Mouse (Mus musculus) CH12.LX (cell line): Measurements from ENCODE around the gene Vwa7. TPM values are rescaled to one million over a fixed set of nuclear protein-coding genes. Genes with fewer than 3 reads are reported as not detected.

Source experiments
- DNase-seq: peaks from one replicate; pipeline ENCODE4 v3.0.0-alpha.2; 2013; ENCODE audit errors: extremely low read depth
- H3K27ac ChIP-seq: 2 replicates; pipeline ENCODE4 v1.5.1; 2012; ENCODE audit warnings: low read depth, mild to moderate bottlenecking, control low read depth, moderate library complexity; ENCODE audit not compliant: insufficient read depth
- H3K27me3 ChIP-seq: replicated peaks from 2 replicates; pipeline ENCODE3; 2012; ENCODE audit warnings: inconsistent platforms
- H3K36me3 ChIP-seq, 2 experiments: replicated peaks in 1 of 2; 2 replicates each; pipeline versions ENCODE3 to v1.6.1; 2012; ENCODE audit warnings: inconsistent platforms in 1 of 2, low read length in 1 of 2, mild to moderate bottlenecking in 1 of 2, mixed read lengths in 1 of 2, moderate library complexity in 1 of 2; ENCODE audit not compliant: control insufficient read depth in 1 of 2, insufficient read depth in 1 of 2
- H3K4me1 ChIP-seq, 2 experiments: 2 replicates each; pipeline ENCODE4 v1.6.1; 2012; ENCODE audit warnings: inconsistent platforms in 1 of 2, moderate library complexity in 1 of 2; ENCODE audit not compliant: insufficient read depth in 2 of 2, control insufficient read depth in 1 of 2
- H3K4me2 ChIP-seq: 2 replicates; pipeline ENCODE4 v1.6.1; 2012; ENCODE audit warnings: low read depth, mild to moderate bottlenecking, control low read depth; ENCODE audit not compliant: poor library complexity, insufficient read depth, severe bottlenecking
- H3K4me3 ChIP-seq, 3 experiments: fragments of 150-350 bp in 1 of 3; sonication (generic) in 1 of 3; replicated peaks in 1 of 3; 2 replicates each; pipeline versions ENCODE3 to v1.5.1; 2011 to 2012; ENCODE audit warnings: low read depth in 2 of 3, low read length in 2 of 3, mild to moderate bottlenecking in 2 of 3, moderate library complexity in 2 of 3, control low read depth in 1 of 3, improper control_type of control experiment in 1 of 3, inconsistent platforms in 1 of 3, mixed read lengths in 1 of 3; ENCODE audit not compliant: poor library complexity in 1 of 3
- H3K79me2 ChIP-seq: replicated peaks from 2 replicates; pipeline ENCODE4 v1.6.1; 2012; ENCODE audit warnings: mild to moderate bottlenecking, moderate library complexity; ENCODE audit not compliant: control insufficient read depth, poor library complexity, insufficient read depth, severe bottlenecking; ENCODE audit errors: extremely low read depth
- H3K9ac ChIP-seq: 2 replicates; pipeline ENCODE4 v1.6.1; 2012; ENCODE audit warnings: low read depth, mild to moderate bottlenecking, control low read depth, moderate library complexity; ENCODE audit not compliant: insufficient read depth
- H3K9me3 ChIP-seq: replicated peaks from 2 replicates; pipeline ENCODE3; 2012; ENCODE audit warnings: low read length, inconsistent platforms, mixed read lengths
- BHLHE40 ChIP-seq: IDR thresholded peaks from 2 replicates; pipeline ENCODE4 v1.6.1; 2011; ENCODE audit warnings: mild to moderate bottlenecking, low read depth, low read length, improper control_type of control experiment
- CHD1 ChIP-seq: IDR thresholded peaks from 2 replicates; pipeline ENCODE4 v1.6.1; 2012; ENCODE audit warnings: low read depth, low read length, improper control_type of control experiment, inconsistent platforms
- CHD2 ChIP-seq: IDR thresholded peaks from 2 replicates; pipeline ENCODE4 v1.6.1; 2011; ENCODE audit warnings: low read length, improper control_type of control experiment
- CTCF ChIP-seq, 2 experiments: IDR thresholded peaks in 1 of 2; conservative IDR thresholded peaks in 1 of 2; 2 replicates each; pipeline ENCODE4 v1.5.1; 2011 to 2012; ENCODE audit warnings: low read depth in 2 of 2, low read length in 2 of 2, improper control_type of control experiment in 1 of 2, inconsistent platforms in 1 of 2, mild to moderate bottlenecking in 1 of 2, moderate library complexity in 1 of 2
- E2F4 ChIP-seq: IDR thresholded peaks from 2 replicates; pipeline ENCODE4 v1.6.1; 2011; ENCODE audit warnings: low read depth, low read length, improper control_type of control experiment; ENCODE audit not compliant: insufficient replicate concordance
- ELF1 ChIP-seq: IDR thresholded peaks from 2 replicates; pipeline ENCODE4 v1.6.1; 2014; ENCODE audit warnings: low read depth, mild to moderate bottlenecking, inconsistent platforms, low read length, improper control_type of control experiment
- EP300 ChIP-seq: IDR thresholded peaks from 2 replicates; pipeline ENCODE4 v1.6.1; 2011; ENCODE audit warnings: low read length, improper control_type of control experiment
- ETS1 ChIP-seq: conservative IDR thresholded peaks from 2 replicates; pipeline ENCODE4 v1.6.1; 2012; ENCODE audit warnings: low read depth, mild to moderate bottlenecking, inconsistent platforms, low read length, improper control_type of control experiment, moderate library complexity
- HCFC1 ChIP-seq: IDR thresholded peaks from 2 replicates; pipeline ENCODE4 v1.6.1; 2012; ENCODE audit warnings: low read depth, mild to moderate bottlenecking, inconsistent platforms, low read length, improper control_type of control experiment
- JUN ChIP-seq: IDR thresholded peaks from 2 replicates; pipeline ENCODE4 v1.6.1; 2011; ENCODE audit warnings: low read depth, mild to moderate bottlenecking, low read length, improper control_type of control experiment, moderate library complexity; ENCODE audit not compliant: insufficient read depth
- JUND ChIP-seq: conservative IDR thresholded peaks from 2 replicates; pipeline ENCODE4 v1.6.1; 2011; ENCODE audit warnings: low read depth, low read length, improper control_type of control experiment
- KAT2A ChIP-seq: IDR thresholded peaks from 2 replicates; pipeline ENCODE4 v1.6.1; 2012; ENCODE audit warnings: low read length, improper control_type of control experiment, inconsistent platforms; ENCODE audit not compliant: insufficient replicate concordance
- MAFK ChIP-seq: IDR thresholded peaks from 2 replicates; pipeline ENCODE4 v1.6.1; 2011; ENCODE audit warnings: low read length, improper control_type of control experiment; ENCODE audit not compliant: insufficient replicate concordance
- MAX ChIP-seq: IDR thresholded peaks from 2 replicates; pipeline ENCODE4 v1.6.1; 2011; ENCODE audit warnings: low read length, improper control_type of control experiment
- MAZ ChIP-seq: IDR thresholded peaks from 2 replicates; pipeline ENCODE4 v1.6.1; 2012; ENCODE audit warnings: low read depth, mild to moderate bottlenecking, inconsistent platforms, low read length, improper control_type of control experiment, moderate library complexity
- MEF2A ChIP-seq: IDR thresholded peaks from 2 replicates; pipeline ENCODE4 v1.6.1; 2014; ENCODE audit warnings: low read depth, mild to moderate bottlenecking, inconsistent platforms, low read length, improper control_type of control experiment, borderline replicate concordance
- MYC ChIP-seq: IDR thresholded peaks from 2 replicates; pipeline ENCODE4 v1.6.1; 2011; ENCODE audit warnings: low read depth, mild to moderate bottlenecking, improper control_type of control experiment, low read length
- NELFE ChIP-seq: IDR thresholded peaks from 2 replicates; pipeline ENCODE4 v1.6.1; 2011; ENCODE audit warnings: low read depth, low read length, improper control_type of control experiment
- PAX5 ChIP-seq: IDR thresholded peaks from 2 replicates; pipeline ENCODE4 v1.6.1; 2012; ENCODE audit warnings: low read length, inconsistent platforms, mixed read lengths
- POLR2A ChIP-seq: IDR thresholded peaks from 2 replicates; pipeline ENCODE4 v1.6.1; 2011; ENCODE audit warnings: low read depth, mild to moderate bottlenecking, improper control_type of control experiment, low read length
- POLR2AphosphoS2 ChIP-seq: IDR thresholded peaks from 2 replicates; pipeline ENCODE4 v1.6.1; 2011; ENCODE audit warnings: low read depth, low read length, improper control_type of control experiment
- RCOR1 ChIP-seq: conservative IDR thresholded peaks from 2 replicates; pipeline ENCODE4 v1.6.1; 2012; ENCODE audit warnings: low read depth, mild to moderate bottlenecking, inconsistent platforms, low read length, improper control_type of control experiment
- SIN3A ChIP-seq: IDR thresholded peaks from 2 replicates; pipeline ENCODE4 v1.6.1; 2012; ENCODE audit warnings: low read length, improper control_type of control experiment, inconsistent platforms
- SMC3 ChIP-seq: IDR thresholded peaks from 2 replicates; pipeline ENCODE4 v1.6.1; 2011; ENCODE audit warnings: low read depth, low read length, improper control_type of control experiment
- TBP ChIP-seq: conservative IDR thresholded peaks from 2 replicates; pipeline ENCODE4 v1.6.1; 2011; ENCODE audit warnings: low read depth, low read length, improper control_type of control experiment
- TCF12 ChIP-seq: IDR thresholded peaks from 2 replicates; pipeline ENCODE4 v1.6.1; 2014; ENCODE audit warnings: low read depth, mild to moderate bottlenecking, inconsistent platforms, low read length, improper control_type of control experiment
- UBTF ChIP-seq: IDR thresholded peaks from 2 replicates; pipeline ENCODE4 v1.6.1; 2012; ENCODE audit warnings: low read depth, mild to moderate bottlenecking, inconsistent platforms, low read length, improper control_type of control experiment, moderate library complexity
- USF2 ChIP-seq: conservative IDR thresholded peaks from 2 replicates; pipeline ENCODE4 v1.6.1; 2011; ENCODE audit warnings: low read depth, low read length, improper control_type of control experiment
- ZC3H11A ChIP-seq: IDR thresholded peaks from 2 replicates; pipeline ENCODE4 v1.6.1; 2012; ENCODE audit warnings: low read depth, mild to moderate bottlenecking, inconsistent platforms, low read length, improper control_type of control experiment
- ZNF384 ChIP-seq: IDR thresholded peaks from 2 replicates; pipeline ENCODE4 v1.6.1; 2012; ENCODE audit warnings: low read depth, low read length, improper control_type of control experiment, inconsistent platforms
- dilution Hi-C: fragments of 300-500 bp; cut with MboI; formaldehyde crosslinking; loops from 2 replicates; pipeline ENCODE4 v1.14.3; 2020; ENCODE audit warnings: low sequenced_read_pairs; ENCODE audit not compliant: extremely low pct_unique_long_range_greater_than_20kb, extremely low pct_ligation_motif_present
- in situ Hi-C: fragments of 300-500 bp; cut with MboI; formaldehyde crosslinking; loops from 3 replicates; pipeline ENCODE4 v1.14.3; 2019; ENCODE audit warnings: low sequenced_read_pairs, low pct_ligation_motif_present, low pct_unique_long_range_greater_than_20kb, mixed read lengths
- polyA plus RNA-seq: library from polyadenylated mRNA; unstranded; fragments of >175 nt; gene quantifications from 2 replicates; pipeline ENCODE4 v1.2.1, GENCODE M21; 2012; ENCODE audit warnings: low read depth; ENCODE audit not compliant: insufficient read length
- total RNA-seq, 2 experiments: library from RNA; depleted of rRNA; stranded (reverse); fragments of 300-350 nt in 1 of 2; fragments of >200 nt in 1 of 2; gene quantifications; 2 replicates each; pipeline ENCODE4 v1.2.3; 2012 to 2014

The Vwa7 gene
- total and polyA plus RNA-seq, 3 experiments, result 0.42 to 1.2 TPM; not detected in 1

- H3K4me3 ChIP-seq, result peak overlapping the region in 1 of 3 experiments; percentile 59
- H3K36me3 ChIP-seq, result peaks cover 42 to 53% of the 10 kb centered on the region in 2 experiments
- in situ Hi-C loops (no loop called here), dilution Hi-C loops (no loop called here)
- no peak overlapping the region for H3K4me2 ChIP-seq
- DNase-seq, result no peak
- no peaks in the 10 kb centered on the region for H3K27me3 ChIP-seq
- no peak overlapping the region for H3K27ac ChIP-seq
- peaks cover 36% of the 10 kb centered on the region for H3K9me3 ChIP-seq
- peaks cover 4 to 5% of the 10 kb centered on the region in 2 experiments; a peak in 1 of 4 replicates for H3K4me1 ChIP-seq
- H3K79me2 ChIP-seq, result no peaks in the 10 kb centered on the region
- H3K9ac ChIP-seq, result no peak overlapping the region
- no peak for TF ChIP-seq SMC3
- 0 out of 2 replicates have a peak, but pooled peaks have one; percentile 13 for TF ChIP-seq ZNF384
- no peak for TF ChIP-seq PAX5
- peak; percentile 14; the same call in 1 of the 2 replicates for TF ChIP-seq CHD2
- 0 out of 2 replicates have a peak, but pooled peaks have one; percentile 22 for TF ChIP-seq NELFE
- no peak for TF ChIP-seq ETS1
- no peak for TF ChIP-seq CHD1
- no peak for TF ChIP-seq MEF2A
- no peak for TF ChIP-seq UBTF
- no peak for TF ChIP-seq JUND
- TF ChIP-seq RCOR1, result 0 out of 2 replicates have a peak, but pooled peaks have one; percentile 50
- peak; percentile 13 for TF ChIP-seq POLR2A
- peak; percentile 67 for TF ChIP-seq POLR2AphosphoS2
These were observed 19.3 kb upstream of the Vwa7 start for GRCm38 (mm10) chr17:34997142-34997483.

- Histone ChIP-seq H3K36me3 (peaks cover 35 to 48% of the 10 kb centered on the region in 2 experiments), H3K4me2 (no peak overlapping the region)
- no peak for TF ChIP-seq ETS1
- 0 out of 2 replicates have a peak, but pooled peaks have one; percentile 19 for TF ChIP-seq RCOR1
- peak; percentile 13; the same call in 1 of the 2 replicates for TF ChIP-seq USF2
- TF ChIP-seq SIN3A, result no peak
- TF ChIP-seq POLR2AphosphoS2, result peak; percentile 14
- peak; percentile 63; the same call in 1 of the 2 replicates for TF ChIP-seq POLR2A
- no peak for TF ChIP-seq JUN
- TF ChIP-seq MAFK, result no peak
- TF ChIP-seq EP300, result no peak
- TF ChIP-seq E2F4, result no peak
- TF ChIP-seq ELF1, result no peak
- no peak for TF ChIP-seq BHLHE40
- TF ChIP-seq MAX, result no peak
- no peak for TF ChIP-seq TBP
- TF ChIP-seq CHD1, result no peak
- no peak for TF ChIP-seq CTCF (conservative IDR thresholded peaks at IDR 0.05 in 1 of 2, IDR thresholded peaks at IDR 0.05 in 1 of 2; ENCODE audit: low read depth in 2 of 2, low read length in 2 of 2)
- TF ChIP-seq HCFC1, result no peak
- no peak for TF ChIP-seq PAX5
- no peak for TF ChIP-seq JUND
- no peak for TF ChIP-seq NELFE
- TF ChIP-seq TCF12, result no peak
- no peak for TF ChIP-seq CHD2
- no peak for TF ChIP-seq KAT2A
- TF ChIP-seq UBTF, result no peak
- TF ChIP-seq MYC, result no peak
- no peak for TF ChIP-seq ZC3H11A
- no peak for TF ChIP-seq MAZ
These were observed 17.6 kb upstream of the Vwa7 start for GRCm38 (mm10) chr17:34998526-34999430.

More at GRCm38 (mm10) chr17:34998526-34999430, 17.6 kb upstream of the Vwa7 start:
- H3K4me3 ChIP-seq, result peak overlapping the region in 2 of 3 experiments; percentile 36 to 59
- dilution Hi-C loops, result no loop called here
- H3K4me1 ChIP-seq, result peaks cover 4 to 5% of the 10 kb centered on the region in 2 experiments; a peak in 1 of 4 replicates
- peak overlapping the region; percentile 8; the same call in 1 of the 2 replicates for H3K9ac ChIP-seq
- H3K27me3 ChIP-seq, result no peaks in the 10 kb centered on the region
- H3K9me3 ChIP-seq, result peaks cover 36% of the 10 kb centered on the region
- DNase-seq, result peak; percentile 31
- in situ Hi-C loops, result no loop called here
- H3K27ac ChIP-seq, result peak overlapping the region; percentile 99
- H3K79me2 ChIP-seq, result peaks cover 17% of the 10 kb centered on the region
